Mouse (Mus musculus) myocyte (in vitro differentiated cells): ENCODE data around the gene Lrrc55. TPM values are rescaled to one million over a fixed set of nuclear protein-coding genes. Genes with fewer than 3 reads are reported as not detected.

Source experiments
- H3K27me3 ChIP-seq: one replicate; pipeline ENCODE4 v1.6.1; 2011; ENCODE audit not compliant: control insufficient read depth, insufficient read depth, insufficient read length
- H3K36me3 ChIP-seq: one replicate; pipeline ENCODE4 v1.6.1; 2011; ENCODE audit not compliant: control insufficient read depth, insufficient read depth
- H3K4me2 ChIP-seq: one replicate; pipeline ENCODE4 v1.6.1; 2011; ENCODE audit warnings: low read depth, control low read depth
- H3K4me3 ChIP-seq: one replicate; pipeline ENCODE4 v1.5.1; 2011; ENCODE audit warnings: mild to moderate bottlenecking, control low read depth, moderate library complexity
- H3K79me2 ChIP-seq: one replicate; pipeline ENCODE4 v1.6.1; 2011; ENCODE audit not compliant: control insufficient read depth, insufficient read depth
- H3ac ChIP-seq: one replicate; pipeline ENCODE4 v1.6.1; 2011; ENCODE audit not compliant: control insufficient read depth, insufficient read length
- CEBPB ChIP-seq: IDR thresholded peaks from 2 replicates; pipeline ENCODE4 v1.6.1; 2011; ENCODE audit warnings: mild to moderate bottlenecking, moderate library complexity; ENCODE audit not compliant: poor library complexity, insufficient read depth, severe bottlenecking
- E2F4 ChIP-seq: IDR thresholded peaks from one replicate; pipeline ENCODE4 v1.6.1; 2011; ENCODE audit warnings: mild to moderate bottlenecking, control low read depth, moderate library complexity; ENCODE audit not compliant: insufficient read depth
- MAX ChIP-seq: IDR thresholded peaks from one replicate; pipeline ENCODE4 v1.6.1; 2011; ENCODE audit warnings: low read depth, mild to moderate bottlenecking, control low read depth
- MYOD1 ChIP-seq, 3 experiments: IDR thresholded peaks; one replicate each; pipeline ENCODE4 v1.6.1; 2011; ENCODE audit warnings: control low read depth in 2 of 3, low read depth in 2 of 3, mild to moderate bottlenecking in 2 of 3, moderate library complexity in 1 of 3; ENCODE audit not compliant: insufficient read length in 2 of 3, control insufficient read depth in 1 of 3
- MYOG ChIP-seq, 3 experiments: IDR thresholded peaks; one replicate each; pipeline ENCODE4 v1.6.1; 2011; ENCODE audit warnings: control low read depth in 2 of 3, low read depth in 2 of 3, mild to moderate bottlenecking in 2 of 3; ENCODE audit not compliant: insufficient read length in 2 of 3, control insufficient read depth in 1 of 3, insufficient read depth in 1 of 3
- POLR2A ChIP-seq: IDR thresholded peaks from one replicate; pipeline ENCODE4 v1.6.1; 2011; ENCODE audit warnings: low read depth, mild to moderate bottlenecking, control low read depth, moderate library complexity; ENCODE audit not compliant: insufficient read length
- POLR2AphosphoS2 ChIP-seq: IDR thresholded peaks from one replicate; pipeline ENCODE4 v1.6.1; 2011; ENCODE audit warnings: low read depth, control low read depth; ENCODE audit not compliant: insufficient read length
- REST ChIP-seq: IDR thresholded peaks from one replicate; pipeline ENCODE4 v1.6.1; 2011; ENCODE audit warnings: mild to moderate bottlenecking, control low read depth, moderate library complexity; ENCODE audit not compliant: insufficient read depth, insufficient read length
- SRF ChIP-seq: IDR thresholded peaks from one replicate; pipeline ENCODE4 v1.6.1; 2011; ENCODE audit warnings: low read depth; ENCODE audit not compliant: control insufficient read depth, insufficient read length
- TCF12 ChIP-seq: IDR thresholded peaks from one replicate; pipeline ENCODE4 v1.6.1; 2011; ENCODE audit warnings: mild to moderate bottlenecking, control low read depth; ENCODE audit not compliant: poor library complexity, insufficient read depth, severe bottlenecking
- TCF3 ChIP-seq: IDR thresholded peaks from one replicate; pipeline ENCODE4 v1.6.1; 2011; ENCODE audit warnings: low read depth, control low read depth; ENCODE audit not compliant: insufficient read length
- USF1 ChIP-seq: IDR thresholded peaks from one replicate; pipeline ENCODE4 v1.6.1; 2011; ENCODE audit warnings: low read depth, mild to moderate bottlenecking, control low read depth, moderate library complexity
- polyA plus RNA-seq: library from polyadenylated mRNA; unstranded; fragments of >200 nt; fragmentation: generic; extraction: Trizol; gene quantifications from one replicate; pipeline ENCODE4 v1.2.1, GENCODE M21; 2012; ENCODE audit warnings: missing spikeins

Lrrc55 gene
- polyA plus RNA-seq, 1 experiment: 0.04 TPM

DNA sequence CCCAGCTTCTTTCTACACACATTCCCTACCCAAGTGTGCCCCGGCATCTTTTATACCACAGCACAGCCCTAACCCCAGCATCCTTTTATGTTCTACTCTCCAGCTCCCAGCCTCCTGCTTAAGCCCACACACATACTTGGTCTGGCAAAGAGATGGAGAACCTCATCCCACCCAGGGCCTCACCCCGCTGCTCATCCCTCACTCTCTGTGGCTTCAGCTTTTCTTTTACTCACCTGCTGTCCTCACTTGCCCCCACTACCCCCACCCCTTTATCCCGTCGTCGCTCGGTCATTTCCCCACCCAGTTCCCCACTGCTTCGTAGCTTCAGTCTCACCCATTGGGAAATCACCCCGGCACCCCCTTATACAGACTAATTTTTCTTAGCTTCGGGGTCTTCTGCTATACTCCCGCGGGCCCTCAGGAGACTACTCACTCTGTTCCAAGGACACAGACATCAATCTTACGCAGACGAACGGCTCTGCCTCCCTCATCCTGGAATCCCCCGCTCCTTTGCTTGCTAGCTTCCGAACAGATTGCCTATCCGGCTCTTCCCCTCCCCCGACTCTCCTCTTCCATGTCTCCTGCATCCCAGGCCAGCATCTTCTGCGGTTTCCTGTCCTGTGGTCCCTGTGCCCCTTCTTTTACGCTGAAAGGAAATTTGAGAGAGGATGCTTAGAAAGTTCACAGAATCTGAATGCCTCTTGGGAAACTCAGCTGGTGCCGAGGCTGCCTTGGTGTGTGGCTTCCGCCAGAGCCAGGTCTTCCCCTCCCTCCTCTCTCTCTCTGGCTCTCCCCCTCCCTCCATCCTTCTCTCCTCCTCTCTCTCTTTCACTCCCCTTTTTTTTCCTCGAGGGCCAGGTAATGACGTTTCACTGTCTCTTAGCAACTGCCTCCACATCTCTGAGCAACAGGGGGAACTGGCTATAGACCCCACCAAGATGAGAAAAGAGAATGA lies 1.3 kb upstream of the Lrrc55 start:
- no peaks in the 10 kb centered on the region for H3K27me3 ChIP-seq
- no peaks in the 10 kb centered on the region for H3K36me3 ChIP-seq
- no peak overlapping the region for H3K4me2 ChIP-seq
- H3K4me3 ChIP-seq: no peak overlapping the region
- H3K79me2 ChIP-seq: no peaks in the 10 kb centered on the region
- no peak overlapping the region for H3ac ChIP-seq
- no peak for TF ChIP-seq TCF3
- no peak for TF ChIP-seq POLR2AphosphoS2
- TF ChIP-seq MYOD1 (IDR thresholded peaks at IDR 0.05; ENCODE audit: control insufficient read depth in 1 of 3, insufficient read length in 2 of 3, low read depth in 2 of 3): no peak

DNA sequence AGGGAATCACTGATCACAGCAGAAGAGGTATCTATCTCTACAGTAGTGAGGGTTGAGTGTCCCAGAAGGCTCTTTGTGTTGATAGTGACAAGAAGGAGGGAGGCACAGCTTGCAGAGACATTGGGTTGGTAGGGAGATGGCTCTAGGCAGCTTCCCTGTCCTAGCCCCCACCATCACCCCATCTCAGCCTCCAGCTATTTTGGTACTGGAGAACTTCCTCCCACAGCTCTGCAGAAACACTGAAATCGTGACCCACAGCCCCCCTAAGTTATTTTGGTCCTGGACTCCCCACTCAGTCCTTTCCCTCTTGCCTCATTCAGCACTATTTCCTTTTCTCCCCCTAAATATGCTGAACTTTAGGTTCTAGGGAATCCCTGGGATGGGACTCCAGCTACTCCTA lies 2.4 kb downstream of the Lrrc55 start:
- H3ac ChIP-seq: no peak overlapping the region
- H3K27me3 ChIP-seq: peaks cover 5% of the 10 kb centered on the region
- H3K79me2 ChIP-seq: no peaks in the 10 kb centered on the region
- H3K4me3 ChIP-seq: no peak overlapping the region
- no peaks in the 10 kb centered on the region for H3K36me3 ChIP-seq
- TF ChIP-seq REST (no peak), MYOD1 (IDR thresholded peaks at IDR 0.05; ENCODE audit: control insufficient read depth in 1 of 3, insufficient read length in 2 of 3, low read depth in 2 of 3) (no peak), SRF (no peak)
- H3K4me2 ChIP-seq: no peak overlapping the region

DNA sequence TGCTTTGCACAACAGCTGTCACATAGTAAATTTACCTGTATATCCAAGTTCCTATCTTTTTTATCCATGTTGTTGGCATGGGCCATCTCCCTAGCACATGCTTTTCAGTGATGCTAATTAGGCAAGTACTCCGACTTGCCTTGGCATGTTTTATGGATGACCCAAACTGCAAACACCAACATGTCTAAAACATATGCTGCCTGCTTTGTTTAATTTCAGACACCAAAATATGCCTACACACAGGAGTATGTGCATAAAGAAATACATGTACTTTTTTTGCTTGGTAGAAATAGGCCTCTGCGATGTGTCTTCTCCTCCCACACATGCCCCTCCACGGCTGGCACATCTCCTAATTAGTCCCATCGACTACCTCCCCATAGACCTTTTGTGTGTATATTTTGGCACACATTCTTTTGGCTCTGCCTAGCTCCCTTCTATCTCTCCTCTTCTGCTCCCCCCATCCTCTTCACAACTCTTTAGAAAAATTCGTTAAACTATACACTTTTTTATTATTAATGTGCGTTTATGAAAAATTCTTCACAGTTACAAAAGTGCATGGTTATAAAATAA lies 9.3 kb downstream of the Lrrc55 start:
- Histone ChIP-seq H3K79me2 (no peaks in the 10 kb centered on the region), H3K36me3 (no peaks in the 10 kb centered on the region), H3K4me2 (no peak overlapping the region), H3ac (no peak overlapping the region), H3K4me3 (no peak overlapping the region), H3K27me3 (peaks cover 5% of the 10 kb centered on the region)
- TF ChIP-seq MAX (no peak), POLR2AphosphoS2 (no peak), MYOG (IDR thresholded peaks at IDR 0.05; ENCODE audit: control insufficient read depth in 1 of 3, insufficient read depth in 1 of 3, insufficient read length in 2 of 3, low read depth in 2 of 3) (no peak), CEBPB (no peak), USF1 (no peak), TCF3 (no peak), MYOD1 (IDR thresholded peaks at IDR 0.05; ENCODE audit: control insufficient read depth in 1 of 3, insufficient read length in 2 of 3, low read depth in 2 of 3) (no peak)

DNA sequence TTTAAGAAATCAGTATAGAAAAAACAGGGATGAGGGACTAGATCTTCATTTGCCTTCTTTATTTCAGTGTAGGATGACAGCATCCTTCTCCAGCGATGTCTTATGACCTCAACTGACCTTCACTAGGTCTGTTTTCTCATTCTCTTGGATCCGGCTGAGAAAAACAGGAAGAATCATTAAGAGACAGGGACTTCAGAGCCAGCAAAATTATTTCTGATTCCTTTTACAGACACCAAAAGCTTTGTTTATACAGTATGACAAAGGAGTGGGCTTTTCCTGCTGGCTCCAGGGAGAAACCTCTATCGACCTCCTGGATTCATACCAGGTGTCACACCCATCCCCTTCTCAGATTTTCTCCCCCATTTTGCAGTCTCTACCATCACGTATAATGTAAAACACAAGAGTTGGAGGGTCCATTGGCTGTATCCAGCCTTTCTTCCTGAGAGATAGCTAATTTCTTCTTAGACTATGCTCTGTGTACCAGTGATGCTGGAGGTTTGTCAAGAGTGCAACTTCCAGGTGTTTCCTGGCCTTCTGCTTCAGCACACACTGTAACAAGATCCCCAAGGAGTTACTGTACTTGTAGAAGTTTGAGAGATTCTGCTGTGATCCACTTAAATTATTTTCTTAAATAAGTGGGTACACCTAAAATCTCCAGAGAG lies 18.7 kb downstream of the Lrrc55 start:
- Histone ChIP-seq H3K27me3 (no peaks in the 10 kb centered on the region), H3K4me3 (no peak overlapping the region), H3K4me2 (no peak overlapping the region), H3K79me2 (no peaks in the 10 kb centered on the region), H3ac (no peak overlapping the region), H3K36me3 (no peaks in the 10 kb centered on the region)
- TF ChIP-seq E2F4 (no peak), MYOG (IDR thresholded peaks at IDR 0.05; ENCODE audit: control insufficient read depth in 1 of 3, insufficient read depth in 1 of 3, insufficient read length in 2 of 3, low read depth in 2 of 3) (no peak), TCF3 (no peak), TCF12 (no peak), REST (no peak), USF1 (no peak), POLR2A (no peak), MAX (no peak), SRF (no peak), CEBPB (no peak), MYOD1 (IDR thresholded peaks at IDR 0.05; ENCODE audit: control insufficient read depth in 1 of 3, insufficient read length in 2 of 3, low read depth in 2 of 3) (no peak), POLR2AphosphoS2 (no peak)

DNA sequence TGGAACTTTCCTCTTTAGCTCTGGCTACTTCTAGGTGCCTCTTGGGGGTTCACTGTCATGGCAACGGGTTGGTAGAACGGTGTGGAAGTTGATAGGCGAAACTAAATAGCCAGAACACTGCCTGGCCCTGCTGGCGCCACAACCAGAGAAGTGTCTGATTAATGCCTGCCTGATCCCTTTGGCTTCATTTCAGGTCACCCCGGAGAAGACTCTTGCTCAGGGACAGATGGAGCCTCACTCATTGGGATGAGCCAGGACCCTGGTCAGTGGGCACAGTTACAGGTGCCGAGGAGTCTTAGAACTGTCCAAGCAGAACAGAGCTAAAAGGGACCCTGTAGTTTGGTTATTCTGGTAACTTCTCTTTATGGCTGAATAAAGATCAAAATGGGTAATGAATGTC lies 23.5 kb downstream of the Lrrc55 start:
- no peak overlapping the region for H3K4me3 ChIP-seq
- H3K4me2 ChIP-seq: no peak overlapping the region
- H3K79me2 ChIP-seq: no peaks in the 10 kb centered on the region
- TF ChIP-seq REST (no peak), TCF12 (no peak), POLR2A (no peak), MAX (no peak), USF1 (no peak), POLR2AphosphoS2 (no peak), CEBPB (no peak), SRF (no peak), TCF3 (no peak), E2F4 (no peak), MYOG (IDR thresholded peaks at IDR 0.05; ENCODE audit: control insufficient read depth in 1 of 3, insufficient read depth in 1 of 3, insufficient read length in 2 of 3, low read depth in 2 of 3) (no peak), MYOD1 (IDR thresholded peaks at IDR 0.05; ENCODE audit: control insufficient read depth in 1 of 3, insufficient read length in 2 of 3, low read depth in 2 of 3) (no peak)
- no peak overlapping the region for H3ac ChIP-seq
- no peaks in the 10 kb centered on the region for H3K27me3 ChIP-seq
- H3K36me3 ChIP-seq: no peaks in the 10 kb centered on the region
